ENCODE assay signal across 9 mouse cellular contexts in genomic region chr7:100979175-100979574, GRCm38 (mm10). TPM values are rescaled to one million over a fixed set of nuclear protein-coding genes. Genes with fewer than 3 reads are reported as not detected.
A peak's percentile ranks its signal among the peaks of the same experiment; 100 is the strongest.
DNase-seq lines count a peak whose midpoint lies in the region; TF ChIP-seq lines count a peak whose summit lies in the region.
"Had no signal": no experiment of that assay in that cellular context is flagged by ENCODE, and none has a peak within 500 bp of the region (broad histone marks: within the 10 kb centered on the region; RNA-seq: fewer than 3 reads in every experiment).

No protein-coding gene starts in this region.

- H3K4me1 ChIP-seq in lung, adult 2 months (ENCODE audit: control insufficient read depth, insufficient read depth, low read length) = peaks cover 8% of the 10 kb centered on the region

- no peak for TF ChIP-seq CTCF in lung, adult 2 months (IDR thresholded peaks at IDR 0.05; ENCODE audit: insufficient read depth, low read length)

- peak; percentile 70 to 83 for DNase-seq in cerebellum, postnatal 10 days
- no peak for DNase-seq in cerebellum, adult 8-10 months
- peak; percentile 77 for DNase-seq in urinary bladder, postnatal 14 days (ENCODE audit: low spot score)
- DNase-seq in urinary bladder, adult 18-20 months (ENCODE audit: low spot score in 2 of 2) = no peak
- peak; percentile 71 to 75 for DNase-seq in heart, postnatal 36 days
- peak; percentile 50 for DNase-seq in lung, adult 2 months
- no peak for DNase-seq in thymus, postnatal 36 days
- no peak for DNase-seq in thymus, postnatal 14 days

- intact Hi-C loops in heart, postnatal 36 days (cut with DNase I) = loop anchor here (5.0 kb wide), 1 partner anchor 37 kb away; no protein-coding TSS in a partner anchor

- H3K4me3 ChIP-seq in lung, adult 2 months (replicated peaks; ENCODE audit: extremely low read depth, low read depth, low read length) = peak overlapping the region; percentile 33
- H3K4me3 ChIP-seq: liver, embryonic 15.5 days had no signal

- TF ChIP-seq POLR2A in lung, adult 2 months (IDR thresholded peaks at IDR 0.05; ENCODE audit: borderline replicate concordance, extremely low read depth, low read depth, low read length) = 0 out of 2 replicates have a peak, but pooled peaks have one; percentile 25

- 18% methylated on average over 2 of the region's 2 CpGs for WGBS in lung, adult 2 months

RNA-seq across cellular contexts. Expression of gene P2ry6, which starts 4.7 kb away (rescaled TPM):
- 1 to 10 TPM; 4.3 to 4.7 TPM for total RNA-seq in heart, postnatal 36 days (2021)
- 59.1 and 61.6 TPM in 2 replicates for polyA plus RNA-seq in lung, adult 2 months (2012; rRNA removed)

RNA-seq across cellular contexts. Expression of gene P2ry2, which starts 33.5 kb away (rescaled TPM):
- 10 to 100 TPM; 19.6 to 28.4 TPM for total RNA-seq in heart, postnatal 36 days (2021)
- 25.0 and 25.2 TPM in 2 replicates for polyA plus RNA-seq in lung, adult 2 months (2012; rRNA removed)

RNA-seq across cellular contexts. Expression of gene Arhgef17, which starts 47.3 kb away (rescaled TPM):
- 10 to 100 TPM; 24.3 to 29.9 TPM for total RNA-seq in heart, postnatal 36 days (2021)
- polyA plus RNA-seq in lung, adult 2 months (2012; rRNA removed) = 56.6 and 59.0 TPM in 2 replicates

Comparison
In these comparisons a context has a peak if more than half of its experiments do, and no peak if none do; other contexts are left out.
1. DNase-seq: peak in cerebellum, postnatal 10 days (2 of 2), urinary bladder, postnatal 14 days (single experiment), heart, postnatal 36 days (2 of 2) and lung, adult 2 months (single experiment); none in cerebellum, adult 8-10 months (single experiment), urinary bladder, adult 18-20 months (0 of 2), thymus, postnatal 36 days (0 of 2) and thymus, postnatal 14 days (single experiment).